ENCODE assay signal across 31 mouse cellular contexts in the genomic region with DNA sequence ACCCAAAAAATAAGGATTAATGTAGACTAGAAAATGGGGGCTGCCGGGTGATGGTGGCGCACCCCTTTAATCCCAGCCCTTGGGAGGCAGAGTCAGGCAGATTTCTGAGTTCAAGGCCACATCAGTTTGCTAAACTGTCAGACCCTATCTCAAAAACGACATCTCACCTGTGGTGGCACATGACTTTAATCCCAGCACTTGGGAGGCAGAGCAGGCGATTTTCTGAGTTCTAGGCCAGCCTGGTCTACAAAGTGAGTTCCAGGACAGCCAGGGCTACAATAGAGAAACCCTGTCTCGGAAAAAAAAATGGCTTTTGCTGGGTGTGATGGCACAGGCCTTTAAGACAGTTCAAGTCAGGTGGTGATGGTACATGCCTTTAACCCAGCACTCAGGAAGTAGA.
"Had no signal": no experiment of that assay in that cellular context is flagged by ENCODE, and none has a peak within 500 bp of the region (broad histone marks: within the 10 kb centered on the region; RNA-seq: fewer than 3 reads in every experiment).

No protein-coding gene starts in this region.

- H3K4me2 ChIP-seq: heart, embryonic 11.5 days; heart, embryonic 12.5 days; heart, embryonic 13.5 days; hindbrain, embryonic 12.5 days; hindbrain, embryonic 13.5 days; hindbrain, embryonic 14.5 days; hindbrain, embryonic 15.5 days; intestine, embryonic 15.5 days; kidney, embryonic 15.5 days had no signal

- DNase-seq: heart, postnatal 14 days; heart, postnatal 36 days; kidney, adult 11 months; kidney, adult 18-20 months; kidney, adult 2 months; kidney, adult 8-10 months; kidney, adult 9 months; kidney, postnatal 10 days; kidney, postnatal 14 days; kidney, postnatal 25 days; kidney, postnatal 36 days; kidney, postnatal 4 days; layer of hippocampus, adult 9-11 months; layer of hippocampus, postnatal 36 days had no signal

- H3K4me3 ChIP-seq: heart, embryonic 12.5 days; heart, embryonic 13.5 days; hindbrain, embryonic 10.5 days; hindbrain, embryonic 12.5 days; hindbrain, embryonic 13.5 days; hindbrain, embryonic 15.5 days; intestine, embryonic 15.5 days; kidney, embryonic 15.5 days; layer of hippocampus, adult 2 months; left cerebral cortex, adult 2 months had no signal

- H3K27me3 ChIP-seq: heart, embryonic 12.5 days; heart, embryonic 13.5 days; hindbrain, embryonic 12.5 days; hindbrain, embryonic 13.5 days; hindbrain, embryonic 15.5 days; intestine, embryonic 15.5 days; kidney, embryonic 15.5 days had no signal

- ATAC-seq: hindbrain, embryonic 16.5 days; hindbrain, postnatal 0 days; inflammation-experienced regulatory T-cells, adult 6 months; intestine, embryonic 15.5 days; intestine, embryonic 16.5 days; intestine, postnatal 0 days had no signal

- H3K27ac ChIP-seq: hindbrain, embryonic 10.5 days; hindbrain, embryonic 12.5 days; hindbrain, embryonic 13.5 days; hindbrain, embryonic 14.5 days; hindbrain, embryonic 15.5 days; hindbrain, postnatal 0 days; intestine, embryonic 15.5 days; kidney, embryonic 15.5 days; layer of hippocampus, adult 2 months; left cerebral cortex, adult 2 months had no signal

- H3K9me3 ChIP-seq: heart, embryonic 12.5 days; heart, embryonic 13.5 days; hindbrain, embryonic 10.5 days; hindbrain, embryonic 12.5 days; hindbrain, embryonic 13.5 days; hindbrain, embryonic 15.5 days; intestine, embryonic 15.5 days; kidney, embryonic 15.5 days had no signal

- H3K36me3 ChIP-seq: heart, embryonic 12.5 days; heart, embryonic 13.5 days; hindbrain, embryonic 10.5 days; hindbrain, embryonic 12.5 days; hindbrain, embryonic 13.5 days; hindbrain, embryonic 15.5 days; intestine, embryonic 15.5 days; kidney, embryonic 15.5 days had no signal

- H3K9ac ChIP-seq: heart, embryonic 12.5 days; heart, embryonic 13.5 days; hindbrain, embryonic 12.5 days; hindbrain, embryonic 13.5 days; hindbrain, embryonic 14.5 days; hindbrain, embryonic 15.5 days; intestine, embryonic 15.5 days; kidney, embryonic 15.5 days had no signal
